Mouse (Mus musculus): Measurements from ENCODE around the gene Vps29. TPM values are rescaled to one million over a fixed set of nuclear protein-coding genes. Genes with fewer than 3 reads are reported as not detected.

The Vps29 gene
- total RNA-seq, 4 experiments from 2014 or later = 147 to 170 (median 156) TPM

GRCm38 (mm10) chr5:122336554-122337294, 17.4 kb upstream of the Vps29 start:
- DNase-seq = no peak

- no peak for DNase-seq
Observed at GRCm38 (mm10) chr5:122342874-122343273, 11.3 kb upstream of the Vps29 start.

- no peak for DNase-seq
Observed at GRCm38 (mm10) chr5:122343768-122344167, 10.4 kb upstream of the Vps29 start.

- DNase-seq = no peak
Observed at GRCm38 (mm10) chr5:122344260-122344659, 9.9 kb upstream of the Vps29 start.

GRCm38 (mm10) chr5:122345777-122346176, 8.4 kb upstream of the Vps29 start:
- no peak for DNase-seq

- DNase-seq = no peak
Observed at GRCm38 (mm10) chr5:122354492-122355067, 411 bp downstream of the Vps29 start.

GRCm38 (mm10) chr5:122371591-122372191, 17.5 kb downstream of the Vps29 start, which contains the start of gene Gpn3:
TSS of gene Gpn3 (plus strand) at chr5:122371876.
- no peak for DNase-seq

- DNase-seq = peak; percentile 98
Observed at GRCm38 (mm10) chr5:122372192-122372769, 18.1 kb downstream of the Vps29 start, which contains the start of gene Fam216a. TSS of gene Fam216a (minus strand) at chr5:122372364.

GRCm38 (mm10) chr5:122372878-122373277, 18.7 kb downstream of the Vps29 start:
- DNase-seq = no peak

GRCm38 (mm10) chr5:122377101-122377833, 23.1 kb downstream of the Vps29 start:
- no peak for DNase-seq

- no peak for DNase-seq
Observed at GRCm38 (mm10) chr5:122378171-122378570, 24.0 kb downstream of the Vps29 start.

GRCm38 (mm10) chr5:122379374-122380155, 25.4 kb downstream of the Vps29 start:
- peak; percentile 71 for DNase-seq

- DNase-seq = no peak
Observed at GRCm38 (mm10) chr5:122390006-122390405, 35.8 kb downstream of the Vps29 start.

- DNase-seq = no peak
Observed at GRCm38 (mm10) chr5:122390671-122391070, 36.5 kb downstream of the Vps29 start.

- no peak for DNase-seq
Observed at GRCm38 (mm10) chr5:122391178-122391785, 37.1 kb downstream of the Vps29 start.

GRCm38 (mm10) chr5:122391786-122392180, 37.6 kb downstream of the Vps29 start, which contains the start of gene Arpc3:
TSS of gene Arpc3 (plus strand) at chr5:122391878.
- peak; percentile 81 for DNase-seq

- DNase-seq = no peak
Observed at GRCm38 (mm10) chr5:122392227-122393004, 38.2 kb downstream of the Vps29 start.

- DNase-seq = peak; percentile 58
Observed at GRCm38 (mm10) chr5:122393887-122394286, 39.7 kb downstream of the Vps29 start.

- DNase-seq = no peak
Observed at GRCm38 (mm10) chr5:122396791-122397190, 42.6 kb downstream of the Vps29 start.

GRCm38 (mm10) chr5:122397495-122397894, 43.3 kb downstream of the Vps29 start:
- no peak for DNase-seq

Measured in adrenal gland, adult 8-10 months (tissue).